Mouse (Mus musculus) liver, adult (tissue): ENCODE data around the gene Gm14435.
"Not testable (repeated sequence)": the region's sequence is repeated elsewhere in the genome, so short reads cannot be mapped to it uniquely, and the experiment has no call there.

Source experiments
- GATA4 ChIP-seq: IDR thresholded peaks from 2 replicates; pipeline ENCODE4 v1.6.1; 2014; ENCODE audit warnings: mild to moderate bottlenecking, low read length; ENCODE audit not compliant: insufficient replicate concordance

The Gm14435 gene

DNA sequence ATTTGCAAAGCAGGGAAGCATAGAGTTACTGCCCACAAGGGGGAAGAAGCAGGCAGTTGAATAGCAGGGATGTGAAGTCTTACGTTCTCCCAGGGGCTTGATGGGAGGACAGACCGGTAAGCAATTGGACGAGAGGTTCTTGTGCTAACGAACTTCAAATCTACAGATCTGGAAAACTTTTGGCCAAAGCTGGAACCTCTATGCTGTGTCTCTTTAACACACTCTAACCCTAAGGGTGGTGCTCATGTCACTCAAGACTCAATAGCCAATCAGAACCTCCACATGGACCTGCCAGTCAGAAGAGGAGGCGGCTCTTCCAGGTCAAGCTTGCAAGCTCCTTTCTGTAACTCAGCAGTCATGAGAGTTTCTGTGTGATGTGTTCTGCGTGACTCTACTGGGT, at the start of gene Gm14435:
Gm14435 (plus strand) TSS at position 301 of the 400 bp plus-strand sequence.
- not testable (repeated sequence) for TF ChIP-seq GATA4
